Mouse (Mus musculus): ENCODE measurements around the gene Akt3. TPM values are rescaled to one million over a fixed set of nuclear protein-coding genes. Genes with fewer than 3 reads are reported as not detected.

The Akt3 gene
- polyA plus RNA-seq, 1 experiment from 2014 or later, result 16.9 TPM

GRCm38 (mm10) chr1:177048773-177049172 is 209.2 kb downstream of the Akt3 start:
- Histone ChIP-seq H3K4me2 (no peak overlapping the region), H3K27ac (replicated peaks) (no peak overlapping the region), H3K9me3 (replicated peaks) (no peaks in the 10 kb centered on the region), H3K4me1 (no peaks in the 10 kb centered on the region), H3K36me3 (no peaks in the 10 kb centered on the region; the same call in 1 of the 2 replicates), H3K4me3 (replicated peaks) (no peak overlapping the region), H3K9ac (replicated peaks) (no peak overlapping the region), H3K27me3 (replicated peaks) (no peaks in the 10 kb centered on the region)
- 93% methylated on average over 2 of the region's 2 CpGs for WGBS
- ATAC-seq (ENCODE audit: low FRiP score), result no peak

- no peaks in the 10 kb centered on the region for H3K27me3 ChIP-seq (replicated peaks)
- 71% methylated on average over 2 of the region's 2 CpGs for WGBS
- no peaks in the 10 kb centered on the region; the same call in 1 of the 2 replicates for H3K36me3 ChIP-seq
- no peak overlapping the region for H3K4me2 ChIP-seq
- no peak overlapping the region for H3K9ac ChIP-seq (replicated peaks)
- H3K4me3 ChIP-seq (replicated peaks), result no peak overlapping the region
- H3K4me1 ChIP-seq, result no peaks in the 10 kb centered on the region
- ATAC-seq (ENCODE audit: low FRiP score), result no peak
- H3K9me3 ChIP-seq (replicated peaks), result no peaks in the 10 kb centered on the region
- H3K27ac ChIP-seq (replicated peaks), result no peak overlapping the region
These were observed 211.0 kb downstream of the Akt3 start for GRCm38 (mm10) chr1:177046963-177047362.

- ATAC-seq (ENCODE audit: low FRiP score), result no peak
- Histone ChIP-seq H3K4me2 (no peak overlapping the region), H3K4me3 (replicated peaks) (no peak overlapping the region), H3K27me3 (replicated peaks) (no peaks in the 10 kb centered on the region), H3K9ac (replicated peaks) (no peak overlapping the region), H3K9me3 (replicated peaks) (no peaks in the 10 kb centered on the region), H3K27ac (replicated peaks) (no peak overlapping the region), H3K36me3 (no peaks in the 10 kb centered on the region; the same call in 1 of the 2 replicates), H3K4me1 (no peaks in the 10 kb centered on the region)
These were observed 212.1 kb downstream of the Akt3 start for GRCm38 (mm10) chr1:177045885-177046284.

GRCm38 (mm10) chr1:177040058-177040457 is 217.9 kb downstream of the Akt3 start:
- no peaks in the 10 kb centered on the region for H3K9me3 ChIP-seq (replicated peaks)
- H3K4me2 ChIP-seq, result no peak overlapping the region
- H3K27me3 ChIP-seq (replicated peaks), result no peaks in the 10 kb centered on the region
- no peaks in the 10 kb centered on the region for H3K36me3 ChIP-seq
- H3K4me3 ChIP-seq (replicated peaks), result no peak overlapping the region
- ATAC-seq (ENCODE audit: low FRiP score), result no peak
- 31% methylated on average over 4 of the region's 4 CpGs for WGBS
- no peak overlapping the region for H3K9ac ChIP-seq (replicated peaks)
- H3K4me1 ChIP-seq, result no peaks in the 10 kb centered on the region
- no peak overlapping the region for H3K27ac ChIP-seq (replicated peaks)

- Histone ChIP-seq H3K9me3 (replicated peaks) (no peaks in the 10 kb centered on the region), H3K4me1 (no peaks in the 10 kb centered on the region), H3K4me2 (no peak overlapping the region), H3K27ac (replicated peaks) (no peak overlapping the region), H3K4me3 (replicated peaks) (no peak overlapping the region), H3K27me3 (replicated peaks) (no peaks in the 10 kb centered on the region), H3K36me3 (no peaks in the 10 kb centered on the region), H3K9ac (replicated peaks) (no peak overlapping the region)
- no peak for ATAC-seq (ENCODE audit: low FRiP score)
- 68% methylated on average over 6 of the region's 6 CpGs for WGBS
These were observed 218.8 kb downstream of the Akt3 start for GRCm38 (mm10) chr1:177039093-177039674.

- Histone ChIP-seq H3K9ac (replicated peaks) (no peak overlapping the region), H3K4me3 (replicated peaks) (no peak overlapping the region), H3K4me1 (no peaks in the 10 kb centered on the region), H3K36me3 (no peaks in the 10 kb centered on the region), H3K27ac (replicated peaks) (no peak overlapping the region), H3K27me3 (replicated peaks) (no peaks in the 10 kb centered on the region), H3K4me2 (no peak overlapping the region), H3K9me3 (replicated peaks) (no peaks in the 10 kb centered on the region)
- WGBS, result 40% methylated on average over 2 of the region's 2 CpGs
- no peak for ATAC-seq (ENCODE audit: low FRiP score)
These were observed 219.6 kb downstream of the Akt3 start for GRCm38 (mm10) chr1:177038383-177038782.

GRCm38 (mm10) chr1:177035460-177035859 is 222.5 kb downstream of the Akt3 start:
- no peak for ATAC-seq (ENCODE audit: low FRiP score)
- WGBS, result 80% methylated on average over 2 of the region's 2 CpGs

GRCm38 (mm10) chr1:177032233-177032632 is 225.8 kb downstream of the Akt3 start:
- H3K4me3 ChIP-seq (replicated peaks), result no peak overlapping the region
- H3K4me2 ChIP-seq, result no peak overlapping the region
- no peaks in the 10 kb centered on the region for H3K27me3 ChIP-seq (replicated peaks)
- ATAC-seq (ENCODE audit: low FRiP score), result no peak
- H3K36me3 ChIP-seq, result peaks cover 3% of the 10 kb centered on the region; the same call in 1 of the 2 replicates
- 0 out of 2 replicates have a peak, but pooled peaks cover 2% of the 10 kb centered on the region for H3K4me1 ChIP-seq
- H3K9ac ChIP-seq (replicated peaks), result no peak overlapping the region
- no peak overlapping the region for H3K27ac ChIP-seq (replicated peaks)
- H3K9me3 ChIP-seq (replicated peaks), result no peaks in the 10 kb centered on the region
- WGBS, result 0% methylated on average over 1 of the region's 1 CpGs

More at GRCm38 (mm10) chr1:177035460-177035859, 222.5 kb downstream of the Akt3 start:
- Histone ChIP-seq H3K36me3 (peaks cover 3% of the 10 kb centered on the region; the same call in 1 of the 2 replicates), H3K4me1 (no peaks in the 10 kb centered on the region), H3K9ac (replicated peaks) (no peak overlapping the region), H3K27ac (replicated peaks) (no peak overlapping the region), H3K27me3 (replicated peaks) (no peaks in the 10 kb centered on the region), H3K9me3 (replicated peaks) (no peaks in the 10 kb centered on the region), H3K4me2 (no peak overlapping the region), H3K4me3 (replicated peaks) (no peak overlapping the region)

GRCm38 (mm10) chr1:177031196-177031595 is 226.8 kb downstream of the Akt3 start:
- Histone ChIP-seq H3K9ac (replicated peaks) (no peak overlapping the region), H3K9me3 (replicated peaks) (no peaks in the 10 kb centered on the region), H3K27ac (replicated peaks) (no peak overlapping the region), H3K27me3 (replicated peaks) (no peaks in the 10 kb centered on the region), H3K4me1 (0 out of 2 replicates have a peak, but pooled peaks cover 2% of the 10 kb centered on the region), H3K4me2 (no peak overlapping the region), H3K36me3 (peaks cover 3% of the 10 kb centered on the region; the same call in 1 of the 2 replicates), H3K4me3 (replicated peaks) (no peak overlapping the region)
- no peak for ATAC-seq (ENCODE audit: low FRiP score)
- 95% methylated on average over 1 of the region's 1 CpGs for WGBS

- Histone ChIP-seq H3K4me3 (replicated peaks) (no peak overlapping the region), H3K4me1 (0 out of 2 replicates have a peak, but pooled peaks cover 2% of the 10 kb centered on the region), H3K27ac (replicated peaks) (no peak overlapping the region), H3K27me3 (replicated peaks) (no peaks in the 10 kb centered on the region), H3K36me3 (peaks cover 3% of the 10 kb centered on the region; the same call in 1 of the 2 replicates), H3K9me3 (replicated peaks) (no peaks in the 10 kb centered on the region), H3K4me2 (no peak overlapping the region), H3K9ac (replicated peaks) (no peak overlapping the region)
- WGBS, result 51% methylated on average over 3 of the region's 3 CpGs
- ATAC-seq (ENCODE audit: low FRiP score), result no peak
These were observed 227.3 kb downstream of the Akt3 start for GRCm38 (mm10) chr1:177030669-177031068.

GRCm38 (mm10) chr1:177029032-177029431 is 229.0 kb downstream of the Akt3 start:
- ATAC-seq (ENCODE audit: low FRiP score), result no peak
- WGBS, result 78% methylated on average over 2 of the region's 2 CpGs
- Histone ChIP-seq H3K9me3 (replicated peaks) (no peaks in the 10 kb centered on the region), H3K27me3 (replicated peaks) (no peaks in the 10 kb centered on the region), H3K9ac (replicated peaks) (no peak overlapping the region), H3K36me3 (peaks cover 9% of the 10 kb centered on the region; the same call in 1 of the 2 replicates), H3K4me3 (replicated peaks) (no peak overlapping the region), H3K27ac (replicated peaks) (no peak overlapping the region), H3K4me1 (0 out of 2 replicates have a peak, but pooled peaks cover 2% of the 10 kb centered on the region), H3K4me2 (no peak overlapping the region)

- Histone ChIP-seq H3K27ac (replicated peaks) (0 out of 2 replicates have a peak overlapping the region, but pooled peaks have one; percentile 23), H3K9me3 (replicated peaks) (no peaks in the 10 kb centered on the region), H3K4me3 (replicated peaks) (no peak overlapping the region), H3K4me1 (0 out of 2 replicates have a peak, but pooled peaks cover 2% of the 10 kb centered on the region), H3K4me2 (no peak overlapping the region), H3K9ac (replicated peaks) (no peak overlapping the region), H3K27me3 (replicated peaks) (no peaks in the 10 kb centered on the region), H3K36me3 (peaks cover 17% of the 10 kb centered on the region)
- 81% methylated on average over 3 of the region's 3 CpGs for WGBS
- no peak for ATAC-seq (ENCODE audit: low FRiP score)
These were observed 230.3 kb downstream of the Akt3 start for GRCm38 (mm10) chr1:177027706-177028105.
